Mouse (Mus musculus): ENCODE measurements around the gene Khsrp. TPM values are rescaled to one million over a fixed set of nuclear protein-coding genes. Genes with fewer than 3 reads are reported as not detected.

Gene Khsrp
- polyA plus RNA-seq, 1 experiment from 2014 or later, result 58.7 TPM

- Histone ChIP-seq H3K9me3 (replicated peaks) (no peaks in the 10 kb centered on the region), H3K4me3 (no peak within 1 kb of the TSS), H3K36me3 (peaks cover 57% of the 10 kb centered on the region), H3K4me2 (no peak within 1 kb of the TSS), H3K27me3 (replicated peaks) (no peaks in the 10 kb centered on the region), H3K27ac (ENCODE audit: poor library complexity, severe bottlenecking) (peak within 1 kb of the TSS; percentile 71; the same call in 1 of the 2 replicates), H3K9ac (no peak within 1 kb of the TSS), H3K4me1 (replicated peaks) (peaks cover 40% of the 10 kb centered on the region)
- WGBS, result 79% methylated on average over 9 of the region's 9 CpGs
- no peak for ATAC-seq (ENCODE audit: insufficient number of reproducible peaks, low FRiP score)
Measured at GRCm38 (mm10) chr17:56999968-57000609, 31.2 kb downstream of the Khsrp start, which contains the start of gene Pspn. Gene Pspn (minus strand): TSS chr17:57000018.

GRCm38 (mm10) chr17:56999414-56999813 lies 31.9 kb downstream of the Khsrp start:
- Histone ChIP-seq H3K4me1 (replicated peaks) (peaks cover 40% of the 10 kb centered on the region), H3K36me3 (peaks cover 57% of the 10 kb centered on the region), H3K9me3 (replicated peaks) (no peaks in the 10 kb centered on the region), H3K4me2 (no peak overlapping the region), H3K9ac (no peak overlapping the region), H3K4me3 (no peak overlapping the region), H3K27ac (ENCODE audit: poor library complexity, severe bottlenecking) (no peak overlapping the region), H3K27me3 (replicated peaks) (no peaks in the 10 kb centered on the region)
- no peak for ATAC-seq (ENCODE audit: insufficient number of reproducible peaks, low FRiP score)
- WGBS, result 89% methylated on average over 9 of the region's 9 CpGs

GRCm38 (mm10) chr17:56997029-56997667 lies 34.2 kb downstream of the Khsrp start, which contains the start of gene Alkbh7:
Gene Alkbh7 (plus strand): TSS chr17:56997339.
- H3K36me3 ChIP-seq, result peaks cover 58% of the 10 kb centered on the region
- peaks cover 35% of the 10 kb centered on the region for H3K4me1 ChIP-seq (replicated peaks)
- ATAC-seq (ENCODE audit: insufficient number of reproducible peaks, low FRiP score), result peak; percentile 99
- H3K4me2 ChIP-seq, result peak within 1 kb of the TSS; percentile 79
- no peaks in the 10 kb centered on the region for H3K9me3 ChIP-seq (replicated peaks)
- H3K4me3 ChIP-seq, result peak within 1 kb of the TSS; percentile 84
- H3K27ac ChIP-seq (ENCODE audit: poor library complexity, severe bottlenecking), result peak within 1 kb of the TSS; percentile 65; the same call in 1 of the 2 replicates
- no peaks in the 10 kb centered on the region for H3K27me3 ChIP-seq (replicated peaks)
- H3K9ac ChIP-seq, result peak within 1 kb of the TSS; percentile 74
- WGBS, result under 1% methylated on average over 38 of the region's 38 CpGs

GRCm38 (mm10) chr17:56996506-56996905 lies 34.8 kb downstream of the Khsrp start:
- ATAC-seq (ENCODE audit: insufficient number of reproducible peaks, low FRiP score), result no peak
- H3K36me3 ChIP-seq, result peaks cover 63% of the 10 kb centered on the region
- no peak overlapping the region for H3K27ac ChIP-seq (ENCODE audit: poor library complexity, severe bottlenecking)
- H3K9ac ChIP-seq, result peak overlapping the region; percentile 11; the same call in 1 of the 2 replicates
- 50% methylated on average over 2 of the region's 2 CpGs for WGBS
- no peak overlapping the region for H3K4me3 ChIP-seq
- H3K4me2 ChIP-seq, result no peak overlapping the region
- H3K27me3 ChIP-seq (replicated peaks), result no peaks in the 10 kb centered on the region
- H3K4me1 ChIP-seq (replicated peaks), result peaks cover 30% of the 10 kb centered on the region
- no peaks in the 10 kb centered on the region for H3K9me3 ChIP-seq (replicated peaks)

GRCm38 (mm10) chr17:56995046-56995445 lies 36.3 kb downstream of the Khsrp start:
- no peak overlapping the region for H3K27ac ChIP-seq (ENCODE audit: poor library complexity, severe bottlenecking)
- H3K4me2 ChIP-seq, result no peak overlapping the region
- WGBS, result 86% methylated on average over 8 of the region's 8 CpGs
- no peaks in the 10 kb centered on the region for H3K9me3 ChIP-seq (replicated peaks)
- H3K9ac ChIP-seq, result no peak overlapping the region
- H3K4me3 ChIP-seq, result no peak overlapping the region
- no peaks in the 10 kb centered on the region for H3K27me3 ChIP-seq (replicated peaks)
- peaks cover 23% of the 10 kb centered on the region for H3K4me1 ChIP-seq (replicated peaks)
- peaks cover 65% of the 10 kb centered on the region for H3K36me3 ChIP-seq
- ATAC-seq (ENCODE audit: insufficient number of reproducible peaks, low FRiP score), result no peak

- 61% methylated on average over 2 of the region's 2 CpGs for WGBS
- no peak for ATAC-seq (ENCODE audit: insufficient number of reproducible peaks, low FRiP score)
- H3K9ac ChIP-seq, result peak overlapping the region; percentile 88
- H3K4me3 ChIP-seq, result peak overlapping the region; percentile 89
- peak overlapping the region; percentile 83 for H3K4me2 ChIP-seq
- no peaks in the 10 kb centered on the region for H3K9me3 ChIP-seq (replicated peaks)
- H3K4me1 ChIP-seq (replicated peaks), result peaks cover 7% of the 10 kb centered on the region
- H3K27ac ChIP-seq (ENCODE audit: poor library complexity, severe bottlenecking), result no peak overlapping the region
- H3K36me3 ChIP-seq, result peaks cover 45% of the 10 kb centered on the region
- H3K27me3 ChIP-seq (replicated peaks), result no peaks in the 10 kb centered on the region
Measured at GRCm38 (mm10) chr17:56990966-56991365, 40.4 kb downstream of the Khsrp start.

- Histone ChIP-seq H3K4me2 (peak within 1 kb of the TSS; percentile 83), H3K36me3 (peaks cover 37% of the 10 kb centered on the region), H3K9ac (peak within 1 kb of the TSS; percentile 88), H3K27me3 (replicated peaks) (no peaks in the 10 kb centered on the region), H3K9me3 (replicated peaks) (no peaks in the 10 kb centered on the region), H3K4me1 (replicated peaks) (peaks cover 7% of the 10 kb centered on the region), H3K27ac (ENCODE audit: poor library complexity, severe bottlenecking) (peak within 1 kb of the TSS; percentile 31; the same call in 1 of the 2 replicates), H3K4me3 (peak within 1 kb of the TSS; percentile 89)
- under 1% methylated on average over 52 of the region's 52 CpGs for WGBS
- peak; percentile 96 for ATAC-seq (ENCODE audit: insufficient number of reproducible peaks, low FRiP score)
Measured at GRCm38 (mm10) chr17:56990115-56990746, 41.1 kb downstream of the Khsrp start, which contains the start of gene Clpp. Gene Clpp (plus strand): TSS chr17:56990305.

- peaks cover 32% of the 10 kb centered on the region for H3K36me3 ChIP-seq
- H3K9me3 ChIP-seq (replicated peaks), result no peaks in the 10 kb centered on the region
- H3K27ac ChIP-seq (ENCODE audit: poor library complexity, severe bottlenecking), result peak overlapping the region; percentile 31; the same call in 1 of the 2 replicates
- H3K4me1 ChIP-seq (replicated peaks), result peaks cover 7% of the 10 kb centered on the region
- no peaks in the 10 kb centered on the region for H3K27me3 ChIP-seq (replicated peaks)
- H3K9ac ChIP-seq, result peak overlapping the region; percentile 63
- H3K4me2 ChIP-seq, result peak overlapping the region; percentile 83
- ATAC-seq (ENCODE audit: insufficient number of reproducible peaks, low FRiP score), result peak; percentile 87
- H3K4me3 ChIP-seq, result peak overlapping the region; percentile 89
- WGBS, result 4% methylated on average over 25 of the region's 25 CpGs
Measured at GRCm38 (mm10) chr17:56989467-56990114, 41.7 kb downstream of the Khsrp start.

- no peaks in the 10 kb centered on the region for H3K27me3 ChIP-seq (replicated peaks)
- no peak overlapping the region for H3K9ac ChIP-seq
- ATAC-seq (ENCODE audit: insufficient number of reproducible peaks, low FRiP score), result no peak
- peaks cover 26% of the 10 kb centered on the region for H3K36me3 ChIP-seq
- H3K9me3 ChIP-seq (replicated peaks), result no peaks in the 10 kb centered on the region
- 70% methylated on average over 7 of the region's 7 CpGs for WGBS
- H3K4me1 ChIP-seq (replicated peaks), result peaks cover 7% of the 10 kb centered on the region
- peak overlapping the region; percentile 89 for H3K4me3 ChIP-seq
- H3K4me2 ChIP-seq, result peak overlapping the region; percentile 83
- no peak overlapping the region for H3K27ac ChIP-seq (ENCODE audit: poor library complexity, severe bottlenecking)
Measured at GRCm38 (mm10) chr17:56988921-56989430, 42.3 kb downstream of the Khsrp start.

- H3K4me1 ChIP-seq (replicated peaks), result peaks cover 7% of the 10 kb centered on the region
- ATAC-seq (ENCODE audit: insufficient number of reproducible peaks, low FRiP score), result no peak
- no peak overlapping the region for H3K27ac ChIP-seq (ENCODE audit: poor library complexity, severe bottlenecking)
- no peaks in the 10 kb centered on the region for H3K9me3 ChIP-seq (replicated peaks)
- H3K9ac ChIP-seq, result no peak overlapping the region
- 79% methylated on average over 7 of the region's 7 CpGs for WGBS
- no peaks in the 10 kb centered on the region for H3K27me3 ChIP-seq (replicated peaks)
- H3K4me2 ChIP-seq, result no peak overlapping the region
- peaks cover 20% of the 10 kb centered on the region for H3K36me3 ChIP-seq
- no peak overlapping the region for H3K4me3 ChIP-seq
Measured at GRCm38 (mm10) chr17:56988441-56988840, 42.9 kb downstream of the Khsrp start.

Measured in heart, embryonic 12.5 days (tissue).